Mouse (Mus musculus): ENCODE measurements around the gene Cwc27.

The Cwc27 gene

GRCm38 (mm10) chr13:104787260-104787659, 29.7 kb downstream of the Cwc27 start:
- intact Hi-C loops (cut with DNase I), result loop anchor here (5.0 kb wide), 2 partner anchors 105 to 500 kb away; partner anchors contain the start of gene Adamts6

GRCm38 (mm10) chr13:104779104-104779670, 37.8 kb downstream of the Cwc27 start:
- intact Hi-C loops (cut with DNase I), result no loop called here

- intact Hi-C loops (cut with DNase I), result no loop called here
Observed at GRCm38 (mm10) chr13:104763193-104763592, 53.7 kb downstream of the Cwc27 start.

- intact Hi-C loops (cut with DNase I), result no loop called here
Observed at GRCm38 (mm10) chr13:104762401-104762800, 54.5 kb downstream of the Cwc27 start.

- intact Hi-C loops (cut with DNase I), result no loop called here
Observed at GRCm38 (mm10) chr13:104759381-104759780, 57.6 kb downstream of the Cwc27 start.

- intact Hi-C loops (cut with DNase I), result no loop called here
Observed at GRCm38 (mm10) chr13:104747032-104747431, 69.9 kb downstream of the Cwc27 start.

GRCm38 (mm10) chr13:104742866-104743265, 74.1 kb downstream of the Cwc27 start:
- intact Hi-C loops (cut with DNase I), result no loop called here

GRCm38 (mm10) chr13:104729261-104730046, 87.5 kb downstream of the Cwc27 start:
- intact Hi-C loops (cut with DNase I), result no loop called here

GRCm38 (mm10) chr13:104727681-104728080, 89.3 kb downstream of the Cwc27 start:
- intact Hi-C loops (cut with DNase I), result no loop called here

- intact Hi-C loops (cut with DNase I), result no loop called here
Observed at GRCm38 (mm10) chr13:104720133-104720532, 96.8 kb downstream of the Cwc27 start.

- intact Hi-C loops (cut with DNase I), result no loop called here
Observed at GRCm38 (mm10) chr13:104694612-104695355, 122.2 kb downstream of the Cwc27 start.

- intact Hi-C loops (cut with DNase I), result no loop called here
Observed at GRCm38 (mm10) chr13:104692710-104693109, 124.2 kb downstream of the Cwc27 start.

GRCm38 (mm10) chr13:104685537-104685936, 131.4 kb downstream of the Cwc27 start:
- intact Hi-C loops (cut with DNase I), result loop anchor here (10.0 kb wide), 1 partner anchor 259 kb away; no protein-coding TSS in a partner anchor

- intact Hi-C loops (cut with DNase I), result loop anchor here (5.0 to 10.0 kb wide), 2 partner anchors 103 to 260 kb away; no protein-coding TSS in a partner anchor
Observed at GRCm38 (mm10) chr13:104684361-104685011, 132.5 kb downstream of the Cwc27 start.

GRCm38 (mm10) chr13:104681212-104681611, 135.7 kb downstream of the Cwc27 start:
- intact Hi-C loops (cut with DNase I), result loop anchor here (2.0 to 10.0 kb wide), 3 partner anchors 106 to 396 kb away; no protein-coding TSS in a partner anchor

GRCm38 (mm10) chr13:104661188-104661587, 155.8 kb downstream of the Cwc27 start:
- intact Hi-C loops (cut with DNase I), result no loop called here

- intact Hi-C loops (cut with DNase I), result no loop called here
Observed at GRCm38 (mm10) chr13:104660042-104660680, 156.8 kb downstream of the Cwc27 start.

- intact Hi-C loops (cut with DNase I), result no loop called here
Observed at GRCm38 (mm10) chr13:104656666-104657272, 160.2 kb downstream of the Cwc27 start.

- intact Hi-C loops (cut with DNase I), result no loop called here
Observed at GRCm38 (mm10) chr13:104655137-104655536, 161.8 kb downstream of the Cwc27 start.

- intact Hi-C loops (cut with DNase I), result no loop called here
Observed at GRCm38 (mm10) chr13:104651763-104652162, 165.2 kb downstream of the Cwc27 start.
